Mouse (Mus musculus): ENCODE data around the gene Jup. TPM values are rescaled to one million over a fixed set of nuclear protein-coding genes. Genes with fewer than 3 reads are reported as not detected.

The Jup gene
- polyA plus RNA-seq, 1 experiment from 2014 or later: 234 TPM

GRCm38 (mm10) chr11:100406273-100406672 is 8.7 kb upstream of the Jup start:
- DNase-seq (ENCODE audit: low spot score) (peak; percentile 58), ATAC-seq (ENCODE audit: low FRiP score, low TSS enrichment) (peak; percentile 25)
- Histone ChIP-seq H3K4me3 (ENCODE audit: low read depth, low read length) (no peak overlapping the region), H3K27ac (replicated peaks) (peak overlapping the region; percentile 80), H3K4me1 (replicated peaks; ENCODE audit: control insufficient read depth, insufficient read depth) (peaks cover 9% of the 10 kb centered on the region), H3K9me3 (ENCODE audit: control insufficient read depth, low read length) (no peaks in the 10 kb centered on the region), H3K27me3 (ENCODE audit: control insufficient read depth, insufficient read depth, low read length) (no peaks in the 10 kb centered on the region), H3K9ac (ENCODE audit: low read length) (0 out of 2 replicates have a peak overlapping the region, but pooled peaks have one; percentile 31), H3K4me2 (replicated peaks; ENCODE audit: low read depth) (no peak overlapping the region), H3K36me3 (ENCODE audit: control insufficient read depth, insufficient read depth, low read length) (no peaks in the 10 kb centered on the region; the same call in 1 of the 2 replicates)
- TF ChIP-seq CTCF (IDR thresholded peaks at IDR 0.05; ENCODE audit: low read depth) (no peak), EP300 (optimal IDR thresholded peaks at IDR 0.05) (no peak)
- 68% methylated on average over 8 of the region's 8 CpGs for WGBS

GRCm38 (mm10) chr11:100404456-100405074 is 7.0 kb upstream of the Jup start:
- no peak overlapping the region for H3K4me2 ChIP-seq (replicated peaks; ENCODE audit: low read depth)
- H3K9me3 ChIP-seq (ENCODE audit: control insufficient read depth, low read length): no peaks in the 10 kb centered on the region
- no peak overlapping the region for H3K4me3 ChIP-seq (ENCODE audit: low read depth, low read length)
- no peak for ATAC-seq (ENCODE audit: low FRiP score, low TSS enrichment)
- DNase-seq (ENCODE audit: low spot score): no peak
- peaks cover 12% of the 10 kb centered on the region; the same call in 1 of the 2 replicates for H3K4me1 ChIP-seq (replicated peaks; ENCODE audit: control insufficient read depth, insufficient read depth)
- TF ChIP-seq EP300 (optimal IDR thresholded peaks at IDR 0.05): no peak
- TF ChIP-seq CTCF (IDR thresholded peaks at IDR 0.05; ENCODE audit: low read depth): no peak
- no peak overlapping the region for H3K27ac ChIP-seq (replicated peaks)
- 93% methylated on average over 3 of the region's 3 CpGs for WGBS
- no peak overlapping the region for H3K9ac ChIP-seq (ENCODE audit: low read length)
- H3K27me3 ChIP-seq (ENCODE audit: control insufficient read depth, insufficient read depth, low read length): no peaks in the 10 kb centered on the region
- H3K36me3 ChIP-seq (ENCODE audit: control insufficient read depth, insufficient read depth, low read length): no peaks in the 10 kb centered on the region; the same call in 1 of the 2 replicates

GRCm38 (mm10) chr11:100403445-100404134 is 6.0 kb upstream of the Jup start:
- DNase-seq (ENCODE audit: low spot score) (peak; percentile 50), ATAC-seq (ENCODE audit: low FRiP score, low TSS enrichment) (no peak)
- Histone ChIP-seq H3K27me3 (ENCODE audit: control insufficient read depth, insufficient read depth, low read length) (no peaks in the 10 kb centered on the region), H3K36me3 (ENCODE audit: control insufficient read depth, insufficient read depth, low read length) (no peaks in the 10 kb centered on the region; the same call in 1 of the 2 replicates), H3K9ac (ENCODE audit: low read length) (no peak overlapping the region), H3K4me2 (replicated peaks; ENCODE audit: low read depth) (no peak overlapping the region), H3K4me3 (ENCODE audit: low read depth, low read length) (no peak overlapping the region), H3K9me3 (ENCODE audit: control insufficient read depth, low read length) (no peaks in the 10 kb centered on the region), H3K27ac (replicated peaks) (peak overlapping the region; percentile 88), H3K4me1 (replicated peaks; ENCODE audit: control insufficient read depth, insufficient read depth) (peaks cover 12% of the 10 kb centered on the region; the same call in 1 of the 2 replicates)
- TF ChIP-seq CTCF (IDR thresholded peaks at IDR 0.05; ENCODE audit: low read depth) (no peak), EP300 (optimal IDR thresholded peaks at IDR 0.05) (no peak)
- WGBS: 36% methylated on average over 10 of the region's 10 CpGs

GRCm38 (mm10) chr11:100402682-100403081 is 5.1 kb upstream of the Jup start:
- Histone ChIP-seq H3K4me3 (ENCODE audit: low read depth, low read length) (no peak overlapping the region), H3K27me3 (ENCODE audit: control insufficient read depth, insufficient read depth, low read length) (no peaks in the 10 kb centered on the region), H3K9me3 (ENCODE audit: control insufficient read depth, low read length) (no peaks in the 10 kb centered on the region), H3K4me2 (replicated peaks; ENCODE audit: low read depth) (peak overlapping the region; percentile 27), H3K27ac (replicated peaks) (peak overlapping the region; percentile 88), H3K36me3 (ENCODE audit: control insufficient read depth, insufficient read depth, low read length) (no peaks in the 10 kb centered on the region; the same call in 1 of the 2 replicates), H3K4me1 (replicated peaks; ENCODE audit: control insufficient read depth, insufficient read depth) (peaks cover 12% of the 10 kb centered on the region; the same call in 1 of the 2 replicates), H3K9ac (ENCODE audit: low read length) (peak overlapping the region; percentile 31; the same call in 1 of the 2 replicates)
- no peak for TF ChIP-seq CTCF (IDR thresholded peaks at IDR 0.05; ENCODE audit: low read depth)
- TF ChIP-seq EP300 (optimal IDR thresholded peaks at IDR 0.05): no peak
- WGBS: 56% methylated on average over 2 of the region's 2 CpGs
- DNase-seq (ENCODE audit: low spot score): peak; percentile 92
- ATAC-seq (ENCODE audit: low FRiP score, low TSS enrichment): peak; percentile 77

- Histone ChIP-seq H3K27me3 (ENCODE audit: control insufficient read depth, insufficient read depth, low read length) (no peaks in the 10 kb centered on the region), H3K36me3 (ENCODE audit: control insufficient read depth, insufficient read depth, low read length) (no peaks in the 10 kb centered on the region; the same call in 1 of the 2 replicates), H3K4me1 (replicated peaks; ENCODE audit: control insufficient read depth, insufficient read depth) (peaks cover 12% of the 10 kb centered on the region; the same call in 1 of the 2 replicates), H3K27ac (replicated peaks) (peak overlapping the region; percentile 88), H3K4me2 (replicated peaks; ENCODE audit: low read depth) (peak overlapping the region; percentile 27), H3K9ac (ENCODE audit: low read length) (peak overlapping the region; percentile 31; the same call in 1 of the 2 replicates), H3K9me3 (ENCODE audit: control insufficient read depth, low read length) (no peaks in the 10 kb centered on the region), H3K4me3 (ENCODE audit: low read depth, low read length) (no peak overlapping the region)
- no peak for ATAC-seq (ENCODE audit: low FRiP score, low TSS enrichment)
- no peak for TF ChIP-seq CTCF (IDR thresholded peaks at IDR 0.05; ENCODE audit: low read depth)
- TF ChIP-seq EP300 (optimal IDR thresholded peaks at IDR 0.05): no peak
- WGBS: 32% methylated on average over 6 of the region's 6 CpGs
- DNase-seq (ENCODE audit: low spot score): peak; percentile 42
Measured at GRCm38 (mm10) chr11:100402240-100402639, 4.7 kb upstream of the Jup start.
